Mouse (Mus musculus): ENCODE data around the gene Gm34653.
A peak's percentile ranks its signal among the peaks of the same experiment; 100 is the strongest.
"Not testable (repeated sequence)": the region's sequence is repeated elsewhere in the genome, so short reads cannot be mapped to it uniquely, and the experiment has no call there.

Gm34653 gene

GRCm38 (mm10) chr2:34832766-34833457, at the start of gene Gm34653:
Gene Gm34653 (plus strand): TSS chr2:34833007.
- DNase-seq (ENCODE audit: low spot score in 2 of 2), result not testable (repeated sequence)

GRCm38 (mm10) chr2:34783064-34784020, 49.5 kb upstream of the Gm34653 start:
- DNase-seq (ENCODE audit: low spot score in 2 of 2), result peak; percentile 46 to 55

- DNase-seq (ENCODE audit: low spot score in 2 of 2), result peak; percentile 49 to 64
These were observed 48.7 kb upstream of the Gm34653 start for GRCm38 (mm10) chr2:34784085-34784484.

GRCm38 (mm10) chr2:34790282-34790681, 42.5 kb upstream of the Gm34653 start:
- DNase-seq (ENCODE audit: low spot score in 2 of 2), result peak in 1 of 2 experiments; percentile 31

GRCm38 (mm10) chr2:34792543-34792942, 40.3 kb upstream of the Gm34653 start:
- not testable (repeated sequence) for DNase-seq (ENCODE audit: low spot score in 2 of 2)

GRCm38 (mm10) chr2:34794511-34794910, 38.3 kb upstream of the Gm34653 start:
- DNase-seq (ENCODE audit: low spot score in 2 of 2), result no peak

GRCm38 (mm10) chr2:34795426-34795825, 37.4 kb upstream of the Gm34653 start:
- no peak for DNase-seq (ENCODE audit: low spot score in 2 of 2)

GRCm38 (mm10) chr2:34799357-34800256, 33.2 kb upstream of the Gm34653 start, which contains the start of gene Rabepk:
Gene Rabepk (minus strand): TSS chr2:34799912.
- peak; percentile 74 to 78 for DNase-seq (ENCODE audit: low spot score in 2 of 2)

- DNase-seq (ENCODE audit: low spot score in 2 of 2), result no peak
These were observed 32.4 kb upstream of the Gm34653 start for GRCm38 (mm10) chr2:34800371-34800770.

- peak; percentile 91 to 93 for DNase-seq (ENCODE audit: low spot score in 2 of 2)
These were observed 31.0 kb upstream of the Gm34653 start for GRCm38 (mm10) chr2:34801516-34802482.

- not testable (repeated sequence) for DNase-seq (ENCODE audit: low spot score in 2 of 2)
These were observed 30.1 kb upstream of the Gm34653 start for GRCm38 (mm10) chr2:34802565-34803245.

GRCm38 (mm10) chr2:34803746-34804145, 29.1 kb upstream of the Gm34653 start:
- no peak for DNase-seq (ENCODE audit: low spot score in 2 of 2)

- no peak for DNase-seq (ENCODE audit: low spot score in 2 of 2)
These were observed 28.6 kb upstream of the Gm34653 start for GRCm38 (mm10) chr2:34804172-34804571.

- no peak for DNase-seq (ENCODE audit: low spot score in 2 of 2)
These were observed 28.0 kb upstream of the Gm34653 start for GRCm38 (mm10) chr2:34804815-34805214.

GRCm38 (mm10) chr2:34805364-34805950, 27.4 kb upstream of the Gm34653 start:
- DNase-seq (ENCODE audit: low spot score in 2 of 2), result no peak

GRCm38 (mm10) chr2:34808057-34808456, 24.8 kb upstream of the Gm34653 start:
- DNase-seq (ENCODE audit: low spot score in 2 of 2), result no peak

- no peak for DNase-seq (ENCODE audit: low spot score in 2 of 2)
These were observed 23.2 kb upstream of the Gm34653 start for GRCm38 (mm10) chr2:34809568-34809967.

- no peak for DNase-seq (ENCODE audit: low spot score in 2 of 2)
These were observed 22.0 kb upstream of the Gm34653 start for GRCm38 (mm10) chr2:34810775-34811174.

GRCm38 (mm10) chr2:34812706-34813105, 20.1 kb upstream of the Gm34653 start:
- DNase-seq (ENCODE audit: low spot score in 2 of 2), result no peak

All from spleen, postnatal 14 days (tissue).